Mouse (Mus musculus): ENCODE results near the gene Nfu1.

DNA sequence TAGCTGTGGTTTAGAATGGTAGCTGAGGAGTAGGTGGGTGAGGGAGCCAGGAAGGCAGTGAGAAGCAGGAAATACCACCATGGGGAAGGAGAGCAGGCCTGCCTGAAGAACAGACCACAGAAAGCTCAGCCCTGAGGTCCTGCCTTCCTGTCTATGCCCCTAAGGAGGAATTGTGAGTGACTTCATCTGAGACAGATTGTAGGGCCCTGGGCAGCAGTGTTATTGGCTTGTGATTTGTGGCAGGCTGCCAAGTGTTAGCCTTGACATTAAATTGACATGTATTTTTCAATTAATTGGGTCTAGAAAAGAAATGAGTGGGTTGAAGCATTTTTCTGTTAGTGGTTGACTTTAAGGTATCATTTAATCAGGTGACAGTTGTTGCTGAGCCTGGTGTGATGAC, 19.8 kb downstream of the Nfu1 start:
- no peak for TF ChIP-seq CTCF (IDR thresholded peaks at IDR 0.05; ENCODE audit: borderline replicate concordance, insufficient read depth, low read depth, low read length)
- TF ChIP-seq POLR2A (IDR thresholded peaks at IDR 0.05; ENCODE audit: borderline replicate concordance, insufficient read depth, low read length), result no peak
